Mouse (Mus musculus): ENCODE measurements around the gene Stum. TPM values are rescaled to one million over a fixed set of nuclear protein-coding genes. Genes with fewer than 3 reads are reported as not detected.
"Not testable (repeated sequence)": the region's sequence is repeated elsewhere in the genome, so short reads cannot be mapped to it uniquely, and the experiment has no call there.

Stum gene
- polyA plus RNA-seq, 1 experiment from 2014 or later: 0.11 TPM

DNA sequence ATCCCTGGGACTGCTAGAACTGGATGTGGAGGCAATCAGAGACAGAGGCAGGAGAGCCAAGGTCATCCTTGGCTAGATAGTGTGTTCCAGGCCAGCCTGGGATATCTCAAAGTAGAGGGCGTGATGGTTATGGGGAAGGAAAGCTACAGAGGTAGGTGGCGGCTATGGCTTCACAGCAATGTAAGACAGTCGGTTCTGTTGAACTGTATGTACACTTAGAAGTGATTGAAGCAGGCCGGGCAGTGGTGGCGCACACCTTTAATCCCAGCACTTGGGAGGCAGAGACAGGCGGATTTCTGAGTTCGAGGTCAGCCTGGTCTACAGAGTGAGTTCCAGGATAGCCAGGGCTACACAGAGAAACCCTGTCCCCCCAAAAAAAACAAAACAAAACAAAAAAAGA is 35.6 kb upstream of the Stum start:
- peaks cover 35% of the 10 kb centered on the region for H3K27me3 ChIP-seq (ENCODE audit: control insufficient read depth, insufficient read depth, low read length)
- H3K27ac ChIP-seq (ENCODE audit: low read depth, low read length): not testable (repeated sequence)

DNA sequence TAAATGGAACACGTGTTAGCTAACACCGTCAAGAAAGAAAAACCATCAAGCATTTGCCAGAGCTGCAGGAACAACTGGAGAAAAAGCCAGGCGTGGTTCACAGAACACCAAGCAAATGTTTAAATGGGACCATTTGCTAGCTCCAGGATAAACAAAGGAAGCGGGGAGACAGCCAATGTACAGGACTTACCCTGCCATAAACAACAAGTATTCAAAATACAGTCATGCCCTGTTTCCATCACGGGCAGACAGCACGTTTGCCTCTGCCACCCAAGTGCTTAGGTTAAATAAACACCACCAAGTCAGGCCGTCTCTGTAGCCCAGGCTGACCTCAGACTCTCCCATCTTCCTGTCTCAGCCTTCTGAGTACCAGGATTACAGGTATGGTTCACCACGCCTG is 35.1 kb upstream of the Stum start:
- H3K4me2 ChIP-seq: no peak overlapping the region
- ATAC-seq (replicated peaks; ENCODE audit: insufficient number of reproducible peaks, low FRiP score, low TSS enrichment): no peak
- 60% methylated on average over 8 of the region's 8 CpGs for WGBS (ENCODE audit: insufficient replicate concordance)
- no peaks in the 10 kb centered on the region for H3K9me3 ChIP-seq (replicated peaks; ENCODE audit: control insufficient read depth, low read length)
- H3K9ac ChIP-seq (ENCODE audit: low read depth, low read length): no peak overlapping the region
- peaks cover 3% of the 10 kb centered on the region; the same call in 1 of the 2 replicates for H3K4me1 ChIP-seq (ENCODE audit: control insufficient read depth, insufficient read depth, low read length)
- no peaks in the 10 kb centered on the region for H3K36me3 ChIP-seq (ENCODE audit: control insufficient read depth, insufficient read depth, low read length)
- peaks cover 39% of the 10 kb centered on the region for H3K27me3 ChIP-seq (ENCODE audit: control insufficient read depth, insufficient read depth, low read length)
- H3K4me3 ChIP-seq (ENCODE audit: low read depth, low read length): no peak overlapping the region
- H3K27ac ChIP-seq (ENCODE audit: low read depth, low read length): no peak overlapping the region

More for the DNA sequence above, 35.6 kb upstream of the Stum start:
- not testable (repeated sequence) for H3K4me2 ChIP-seq; H3K36me3 ChIP-seq (ENCODE audit: control insufficient read depth, insufficient read depth, low read length); H3K4me3 ChIP-seq (ENCODE audit: low read depth, low read length); ATAC-seq (replicated peaks; ENCODE audit: insufficient number of reproducible peaks, low FRiP score, low TSS enrichment); H3K4me1 ChIP-seq (ENCODE audit: control insufficient read depth, insufficient read depth, low read length); H3K9me3 ChIP-seq (replicated peaks; ENCODE audit: control insufficient read depth, low read length); H3K9ac ChIP-seq (ENCODE audit: low read depth, low read length)
- 84% methylated on average over 7 of the region's 7 CpGs for WGBS (ENCODE audit: insufficient replicate concordance)

DNA sequence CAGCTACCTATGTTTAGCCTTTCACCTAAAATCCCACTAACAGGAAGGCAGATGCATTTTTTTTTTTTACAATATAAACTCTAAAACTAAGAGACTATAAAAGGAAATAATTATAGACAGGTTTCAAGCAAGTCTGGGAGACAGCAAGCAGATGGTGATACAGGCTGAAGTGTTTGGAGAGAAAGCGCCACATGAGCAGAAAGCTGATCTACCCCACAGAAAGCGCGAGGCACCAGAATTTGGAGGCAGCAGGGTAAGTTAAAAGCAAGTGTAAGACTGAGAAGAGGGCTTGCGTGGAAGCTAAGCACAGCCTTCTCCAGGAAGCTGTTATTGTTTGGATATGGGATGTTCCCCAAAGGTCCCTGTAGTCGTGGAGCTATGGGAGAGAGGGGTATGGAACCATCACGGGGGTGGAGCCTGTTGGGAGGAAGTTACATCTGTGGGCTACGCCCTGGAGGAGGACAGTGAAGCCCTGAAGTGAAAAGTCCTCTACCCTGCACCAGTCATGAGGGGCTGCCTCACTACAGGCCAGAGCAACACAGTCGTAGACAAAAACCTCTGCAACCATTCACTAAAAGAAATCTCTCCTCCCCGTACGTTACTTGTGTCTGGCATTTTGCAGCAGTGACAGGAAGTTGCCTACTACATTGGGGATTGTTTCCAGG is 34.2 kb upstream of the Stum start:
- Histone ChIP-seq H3K36me3 (ENCODE audit: control insufficient read depth, insufficient read depth, low read length) (no peaks in the 10 kb centered on the region), H3K9me3 (replicated peaks; ENCODE audit: control insufficient read depth, low read length) (no peaks in the 10 kb centered on the region), H3K27me3 (ENCODE audit: control insufficient read depth, insufficient read depth, low read length) (peaks cover 48% of the 10 kb centered on the region), H3K4me3 (ENCODE audit: low read depth, low read length) (no peak overlapping the region), H3K27ac (ENCODE audit: low read depth, low read length) (no peak overlapping the region), H3K4me1 (ENCODE audit: control insufficient read depth, insufficient read depth, low read length) (peaks cover 3% of the 10 kb centered on the region; the same call in 1 of the 2 replicates), H3K4me2 (no peak overlapping the region), H3K9ac (ENCODE audit: low read depth, low read length) (no peak overlapping the region)
- 61% methylated on average over 10 of the region's 10 CpGs for WGBS (ENCODE audit: insufficient replicate concordance)
- no peak for ATAC-seq (replicated peaks; ENCODE audit: insufficient number of reproducible peaks, low FRiP score, low TSS enrichment)

DNA sequence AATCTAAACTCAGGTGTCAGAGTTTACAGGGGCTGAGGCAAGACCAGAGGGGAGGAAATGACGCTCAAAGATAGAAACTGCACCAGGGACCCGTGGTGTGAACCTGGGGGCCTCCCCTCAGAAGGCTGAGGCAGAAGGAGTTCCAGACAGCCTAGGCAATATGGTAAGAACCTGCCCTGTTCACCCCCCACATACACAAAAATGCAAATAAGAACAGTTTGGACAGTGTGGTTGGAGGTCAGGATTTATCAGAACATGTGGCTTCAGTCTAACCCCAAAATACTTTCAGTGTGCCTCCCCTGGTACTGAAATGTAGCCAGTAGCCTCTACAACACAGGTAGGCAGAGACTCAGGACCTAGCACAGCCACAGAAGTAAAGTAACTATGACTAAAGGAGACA is 30.8 kb upstream of the Stum start:
- no peaks in the 10 kb centered on the region for H3K9me3 ChIP-seq (replicated peaks; ENCODE audit: control insufficient read depth, low read length)
- H3K9ac ChIP-seq (ENCODE audit: low read depth, low read length): no peak overlapping the region
- no peak overlapping the region for H3K4me2 ChIP-seq
- no peaks in the 10 kb centered on the region for H3K36me3 ChIP-seq (ENCODE audit: control insufficient read depth, insufficient read depth, low read length)
- no peak overlapping the region for H3K4me3 ChIP-seq (ENCODE audit: low read depth, low read length)
- ATAC-seq (replicated peaks; ENCODE audit: insufficient number of reproducible peaks, low FRiP score, low TSS enrichment): no peak
- WGBS (ENCODE audit: insufficient replicate concordance): 71% methylated on average over 2 of the region's 2 CpGs
- peaks cover 3% of the 10 kb centered on the region; the same call in 1 of the 2 replicates for H3K4me1 ChIP-seq (ENCODE audit: control insufficient read depth, insufficient read depth, low read length)
- H3K27ac ChIP-seq (ENCODE audit: low read depth, low read length): no peak overlapping the region
- H3K27me3 ChIP-seq (ENCODE audit: control insufficient read depth, insufficient read depth, low read length): peaks cover 31% of the 10 kb centered on the region

DNA sequence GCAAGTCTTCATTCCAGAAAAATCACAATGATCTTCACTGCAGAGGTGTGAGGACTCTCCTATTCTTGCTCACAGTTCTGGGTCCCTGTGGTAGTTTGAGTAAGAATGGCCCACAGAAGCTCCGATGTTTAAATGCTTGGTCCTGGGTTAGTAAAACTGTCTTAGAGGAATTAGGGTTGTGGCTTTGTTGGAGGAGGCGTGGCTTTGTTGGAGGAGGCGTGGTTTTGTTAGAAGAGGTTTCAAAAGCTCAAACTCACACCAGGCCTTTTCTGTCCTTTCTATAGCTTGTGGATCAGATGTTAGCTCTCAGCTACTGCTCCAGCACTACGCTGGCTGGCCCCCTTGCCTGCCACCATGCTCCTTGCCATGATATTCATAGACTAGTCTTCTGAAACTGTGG is 27.6 kb upstream of the Stum start:
- no peak overlapping the region for H3K27ac ChIP-seq (ENCODE audit: low read depth, low read length)
- no peak overlapping the region for H3K4me3 ChIP-seq (ENCODE audit: low read depth, low read length)
- H3K4me2 ChIP-seq: no peak overlapping the region
- peaks cover 32% of the 10 kb centered on the region for H3K27me3 ChIP-seq (ENCODE audit: control insufficient read depth, insufficient read depth, low read length)
- no peaks in the 10 kb centered on the region for H3K4me1 ChIP-seq (ENCODE audit: control insufficient read depth, insufficient read depth, low read length)
- no peaks in the 10 kb centered on the region for H3K9me3 ChIP-seq (replicated peaks; ENCODE audit: control insufficient read depth, low read length)
- no peak for ATAC-seq (replicated peaks; ENCODE audit: insufficient number of reproducible peaks, low FRiP score, low TSS enrichment)
- 48% methylated on average over 4 of the region's 4 CpGs for WGBS (ENCODE audit: insufficient replicate concordance)
- no peaks in the 10 kb centered on the region for H3K36me3 ChIP-seq (ENCODE audit: control insufficient read depth, insufficient read depth, low read length)
- no peak overlapping the region for H3K9ac ChIP-seq (ENCODE audit: low read depth, low read length)

DNA sequence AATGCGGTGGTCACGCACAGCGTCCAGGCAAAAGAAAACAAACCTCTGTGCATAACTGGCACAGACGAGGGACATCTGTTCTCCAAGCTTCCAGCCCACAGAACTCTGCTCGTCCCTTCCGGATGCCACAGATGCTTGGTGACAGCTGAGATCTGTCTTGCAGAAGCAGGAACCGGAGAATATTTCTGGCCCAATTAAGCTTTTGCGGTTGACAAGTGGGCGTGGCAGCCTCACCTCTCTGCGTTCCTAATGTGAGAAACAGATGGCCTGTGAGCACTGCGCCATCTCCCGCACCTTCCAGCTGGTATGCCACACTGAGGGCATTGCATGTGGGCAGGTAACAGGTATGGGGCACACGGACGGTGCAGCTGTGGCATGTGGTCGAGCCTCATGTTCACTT is 27.1 kb upstream of the Stum start:
- peaks cover 28% of the 10 kb centered on the region for H3K27me3 ChIP-seq (ENCODE audit: control insufficient read depth, insufficient read depth, low read length)
- H3K36me3 ChIP-seq (ENCODE audit: control insufficient read depth, insufficient read depth, low read length): no peaks in the 10 kb centered on the region
- H3K4me3 ChIP-seq (ENCODE audit: low read depth, low read length): no peak overlapping the region
- no peaks in the 10 kb centered on the region for H3K9me3 ChIP-seq (replicated peaks; ENCODE audit: control insufficient read depth, low read length)
- 47% methylated on average over 15 of the region's 15 CpGs for WGBS (ENCODE audit: insufficient replicate concordance)
- H3K4me2 ChIP-seq: no peak overlapping the region
- H3K4me1 ChIP-seq (ENCODE audit: control insufficient read depth, insufficient read depth, low read length): no peaks in the 10 kb centered on the region
- H3K27ac ChIP-seq (ENCODE audit: low read depth, low read length): no peak overlapping the region
- H3K9ac ChIP-seq (ENCODE audit: low read depth, low read length): no peak overlapping the region
- no peak for ATAC-seq (replicated peaks; ENCODE audit: insufficient number of reproducible peaks, low FRiP score, low TSS enrichment)

DNA sequence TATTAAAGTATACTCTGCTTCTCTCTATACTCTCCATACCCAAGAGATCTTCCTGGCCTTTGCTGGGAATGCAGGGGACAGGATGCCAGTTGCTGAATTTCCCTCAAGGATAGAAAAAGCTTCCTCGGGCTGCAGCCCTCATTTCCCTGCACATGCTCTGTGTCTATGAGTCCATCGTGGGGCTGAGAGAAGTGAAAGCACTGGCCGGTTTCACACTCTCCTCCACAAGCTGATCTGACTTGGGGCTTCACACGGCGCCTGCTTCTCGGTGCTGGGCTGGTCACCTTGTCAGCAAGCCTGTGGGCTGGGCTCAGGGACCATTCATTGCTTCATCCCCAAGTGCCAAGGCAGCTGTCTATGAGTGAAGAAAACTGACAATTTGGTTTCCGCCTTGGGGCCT is 25.4 kb upstream of the Stum start:
- ATAC-seq (replicated peaks; ENCODE audit: insufficient number of reproducible peaks, low FRiP score, low TSS enrichment): no peak
- 61% methylated on average over 7 of the region's 7 CpGs for WGBS (ENCODE audit: insufficient replicate concordance)
- Histone ChIP-seq H3K36me3 (ENCODE audit: control insufficient read depth, insufficient read depth, low read length) (no peaks in the 10 kb centered on the region), H3K9ac (ENCODE audit: low read depth, low read length) (no peak overlapping the region), H3K4me1 (ENCODE audit: control insufficient read depth, insufficient read depth, low read length) (no peaks in the 10 kb centered on the region), H3K9me3 (replicated peaks; ENCODE audit: control insufficient read depth, low read length) (no peaks in the 10 kb centered on the region), H3K4me3 (ENCODE audit: low read depth, low read length) (no peak overlapping the region), H3K4me2 (no peak overlapping the region), H3K27ac (ENCODE audit: low read depth, low read length) (no peak overlapping the region), H3K27me3 (ENCODE audit: control insufficient read depth, insufficient read depth, low read length) (peaks cover 20% of the 10 kb centered on the region)

DNA sequence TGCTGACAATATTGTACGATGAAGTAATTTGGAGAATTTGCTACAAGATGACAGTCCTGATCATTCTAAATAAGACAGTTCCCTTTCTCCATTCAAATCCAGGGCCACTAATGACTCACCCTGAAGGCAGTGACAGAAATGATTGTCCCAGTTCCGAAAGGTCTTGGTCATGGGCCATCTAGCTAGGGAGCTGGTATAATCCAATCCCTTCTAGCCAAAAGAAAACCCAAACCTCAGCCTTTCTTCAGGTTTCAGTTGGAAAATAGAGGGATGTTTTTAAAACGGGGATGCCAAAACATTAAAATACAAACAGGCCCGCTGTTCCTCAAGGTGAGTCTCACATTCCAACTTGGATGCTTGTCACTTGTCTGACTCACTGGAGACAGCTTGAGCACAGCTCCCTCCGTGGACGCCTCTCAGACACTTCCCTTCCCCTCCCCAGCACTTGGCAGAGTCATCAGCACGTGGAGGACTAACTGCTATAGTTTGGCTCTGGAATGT is 24.0 kb upstream of the Stum start:
- Histone ChIP-seq H3K9ac (ENCODE audit: low read depth, low read length) (no peak overlapping the region), H3K27me3 (ENCODE audit: control insufficient read depth, insufficient read depth, low read length) (peaks cover 9% of the 10 kb centered on the region; the same call in 1 of the 2 replicates), H3K4me2 (no peak overlapping the region), H3K27ac (ENCODE audit: low read depth, low read length) (no peak overlapping the region), H3K4me3 (ENCODE audit: low read depth, low read length) (no peak overlapping the region), H3K36me3 (ENCODE audit: control insufficient read depth, insufficient read depth, low read length) (no peaks in the 10 kb centered on the region), H3K4me1 (ENCODE audit: control insufficient read depth, insufficient read depth, low read length) (no peaks in the 10 kb centered on the region), H3K9me3 (replicated peaks; ENCODE audit: control insufficient read depth, low read length) (no peaks in the 10 kb centered on the region)
- ATAC-seq (replicated peaks; ENCODE audit: insufficient number of reproducible peaks, low FRiP score, low TSS enrichment): no peak
- WGBS (ENCODE audit: insufficient replicate concordance): 70% methylated on average over 7 of the region's 7 CpGs

DNA sequence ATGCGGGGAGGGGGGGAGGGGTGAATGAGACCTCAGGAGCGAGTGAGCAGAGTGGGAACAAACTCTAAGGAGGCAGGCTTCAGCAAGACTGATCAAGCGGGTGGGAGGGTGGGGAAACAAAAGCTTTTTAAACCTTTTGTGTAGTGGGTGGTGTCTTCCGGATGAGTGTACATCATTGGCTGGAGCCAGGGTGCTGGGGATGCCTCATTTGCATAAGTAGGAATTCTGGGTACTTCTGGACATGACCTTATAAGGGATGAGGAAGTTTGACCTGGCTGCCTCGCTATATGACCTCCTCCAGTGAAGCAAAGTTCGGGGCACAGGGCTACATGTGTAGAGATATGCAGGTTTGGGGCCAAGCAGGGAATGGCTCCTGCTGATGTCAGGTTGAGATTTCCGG is 23.0 kb upstream of the Stum start:
- Histone ChIP-seq H3K4me3 (ENCODE audit: low read depth, low read length) (no peak overlapping the region), H3K27ac (ENCODE audit: low read depth, low read length) (no peak overlapping the region), H3K9me3 (replicated peaks; ENCODE audit: control insufficient read depth, low read length) (no peaks in the 10 kb centered on the region), H3K9ac (ENCODE audit: low read depth, low read length) (no peak overlapping the region), H3K4me1 (ENCODE audit: control insufficient read depth, insufficient read depth, low read length) (no peaks in the 10 kb centered on the region), H3K27me3 (ENCODE audit: control insufficient read depth, insufficient read depth, low read length) (peaks cover 9% of the 10 kb centered on the region; the same call in 1 of the 2 replicates), H3K4me2 (no peak overlapping the region), H3K36me3 (ENCODE audit: control insufficient read depth, insufficient read depth, low read length) (no peaks in the 10 kb centered on the region)
- WGBS (ENCODE audit: insufficient replicate concordance): 78% methylated on average over 7 of the region's 7 CpGs
- ATAC-seq (replicated peaks; ENCODE audit: insufficient number of reproducible peaks, low FRiP score, low TSS enrichment): no peak
